Mouse (Mus musculus): ENCODE data around the gene Cyp17a1. TPM values are rescaled to one million over a fixed set of nuclear protein-coding genes. Genes with fewer than 3 reads are reported as not detected.

The Cyp17a1 gene
- 1.2 TPM for polyA plus RNA-seq (2017; shearing (Covaris generic))

GRCm38 (mm10) chr19:46672766-46673418 is at the start of gene Cyp17a1:
TSS of gene Cyp17a1 (minus strand) at chr19:46673172.

DNA sequence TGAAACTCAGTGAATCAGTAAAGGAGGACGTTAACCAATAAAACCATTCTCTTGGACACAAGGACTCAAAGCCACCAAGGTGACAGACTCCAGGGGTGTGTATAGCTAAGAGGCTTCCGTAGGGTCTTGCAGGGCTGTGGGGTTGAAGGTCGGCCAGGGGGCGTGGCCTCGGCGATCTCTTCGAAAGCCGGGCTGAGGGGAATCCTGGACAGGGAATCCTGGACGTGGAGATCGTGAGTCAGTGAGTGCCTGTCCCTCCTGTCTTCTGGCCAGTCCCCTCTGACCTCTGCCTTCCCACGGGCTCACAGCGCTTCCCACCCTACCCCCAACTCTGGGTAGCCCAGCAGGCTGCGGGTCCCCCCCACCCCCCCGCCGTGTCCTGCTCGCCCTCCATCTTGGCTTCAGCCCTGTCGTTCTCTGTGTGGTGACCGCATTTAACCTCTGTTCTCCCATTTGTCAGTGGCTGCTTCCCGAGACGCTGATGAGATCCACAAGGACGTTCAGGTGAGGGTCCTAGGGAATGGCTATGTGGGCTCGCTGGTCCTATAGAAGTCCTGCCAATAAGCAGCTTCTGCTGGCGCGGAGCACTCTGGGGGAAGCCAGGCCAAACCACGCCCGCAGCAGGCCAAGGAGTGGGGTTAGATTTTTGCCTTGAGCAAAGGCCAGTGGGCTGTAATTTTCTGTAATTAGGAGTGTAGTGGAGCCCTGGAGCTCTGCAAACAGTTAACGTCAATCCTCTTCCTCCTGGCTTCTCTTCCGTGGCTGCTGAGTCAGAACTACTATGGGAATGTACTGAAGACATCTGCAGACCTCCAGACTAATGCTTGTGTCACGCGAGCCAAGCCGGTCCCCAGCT is 34.6 kb upstream of the Cyp17a1 start, which contains the start of gene As3mt:
Gene As3mt (plus strand): TSS at position 163 of the 856 bp plus-strand sequence.

GRCm38 (mm10) chr19:46689460-46690372 is 16.7 kb upstream of the Cyp17a1 start, which contains the start of gene Borcs7:
TSS of gene Borcs7 (plus strand) at chr19:46689906.

Other genes with a start within 250 kb of the Cyp17a1 start
- gene Trim8, start 171.5 kb downstream of the Cyp17a1 start, polyA plus RNA-seq (2017; shearing (Covaris generic)): 67.2 TPM
- gene Arl3, start 100.0 kb downstream of the Cyp17a1 start, polyA plus RNA-seq (2017; shearing (Covaris generic)): 10.2 TPM
- 6.3 TPM for gene Sfxn2, start 99.8 kb downstream of the Cyp17a1 start, polyA plus RNA-seq (2017; shearing (Covaris generic))
- 73.2 TPM for gene Wbp1l, start 74.1 kb downstream of the Cyp17a1 start, polyA plus RNA-seq (2017; shearing (Covaris generic))
- 1.8 TPM for gene Borcs7, start 16.7 kb upstream of the Cyp17a1 start, polyA plus RNA-seq (2017; shearing (Covaris generic))
- gene As3mt, start 34.3 kb upstream of the Cyp17a1 start, polyA plus RNA-seq (2017; shearing (Covaris generic)): 3.7 TPM
- 4.5 TPM for gene Cnnm2, start 88.4 kb upstream of the Cyp17a1 start, polyA plus RNA-seq (2017; shearing (Covaris generic))

Data from effector memory CD4-positive, alpha-beta T cell, adult 7 months (primary cell).